Mouse (Mus musculus) neural tube, embryonic 14.5 days (tissue): Measurements from ENCODE around the gene Nhs. TPM values are rescaled to one million over a fixed set of nuclear protein-coding genes. Genes with fewer than 3 reads are reported as not detected.

ENCODE experiments used
- ATAC-seq: fragments of 200-750 bp; cut with Nextera tagmentation; 2 replicates; pipeline ENCODE4 v1.8.0; 2017; ENCODE audit warnings: low read depth, mild to moderate bottlenecking, moderate TSS enrichment, moderate library complexity
- H3K27ac ChIP-seq: fragments of 300-500 bp; sonication (generic); 2 replicates; pipeline ENCODE4 v1.5.1; 2014; ENCODE audit warnings: low read depth, mild to moderate bottlenecking, control low read depth, low read length, moderate library complexity, mixed read lengths
- H3K27me3 ChIP-seq: fragments of 300-500 bp; sonication (generic); 2 replicates; pipeline ENCODE4 v1.6.1; 2014; ENCODE audit warnings: low read length; ENCODE audit not compliant: control insufficient read depth, insufficient read depth
- H3K36me3 ChIP-seq: fragments of 300-500 bp; sonication (generic); 2 replicates; pipeline ENCODE4 v1.6.1; 2014; ENCODE audit warnings: low read length, mixed read lengths; ENCODE audit not compliant: control insufficient read depth, insufficient read depth
- H3K4me1 ChIP-seq: fragments of 300-500 bp; sonication (generic); 2 replicates; pipeline ENCODE4 v1.6.1; 2014; ENCODE audit warnings: low read length; ENCODE audit not compliant: control insufficient read depth, insufficient read depth
- H3K4me2 ChIP-seq: fragments of 300-500 bp; sonication (generic); 2 replicates; pipeline ENCODE4 v1.6.1; 2014; ENCODE audit warnings: mild to moderate bottlenecking, low read depth, low read length, control low read depth
- H3K4me3 ChIP-seq: fragments of 300-500 bp; sonication (generic); 2 replicates; pipeline ENCODE4 v1.5.1; 2014; ENCODE audit warnings: low read depth, low read length, control low read depth, mixed read lengths
- H3K9ac ChIP-seq: fragments of 300-500 bp; sonication (generic); replicated peaks from 2 replicates; pipeline ENCODE4 v1.6.1; 2014; ENCODE audit warnings: low read depth, mild to moderate bottlenecking, control low read depth, low read length, mixed read lengths
- H3K9me3 ChIP-seq: fragments of 300-500 bp; sonication (generic); 2 replicates; pipeline ENCODE4 v1.6.1; 2016; ENCODE audit warnings: low read length; ENCODE audit not compliant: control insufficient read depth
- WGBS: fragments of 180-500 bp; shearing (Covaris S2); extraction: QIAGEN DNeasy Blood & Tissue Kit; methylation state at CpG from one replicate; pipeline ENCODE4 v1.1.7; 2014; 5-methylcytosine and 5-hydroxymethylcytosine counted together
- polyA plus RNA-seq: library from polyadenylated mRNA; unstranded; fragments of >200 nt; fragmentation: Nextera tagmentation; extraction: Ambion mirVana; gene quantifications from 2 replicates; pipeline ENCODE4 v1.2.1, GENCODE M21; 2014

The Nhs gene
- polyA plus RNA-seq, 1 experiment from 2014 or later = 5.1 TPM

DNA sequence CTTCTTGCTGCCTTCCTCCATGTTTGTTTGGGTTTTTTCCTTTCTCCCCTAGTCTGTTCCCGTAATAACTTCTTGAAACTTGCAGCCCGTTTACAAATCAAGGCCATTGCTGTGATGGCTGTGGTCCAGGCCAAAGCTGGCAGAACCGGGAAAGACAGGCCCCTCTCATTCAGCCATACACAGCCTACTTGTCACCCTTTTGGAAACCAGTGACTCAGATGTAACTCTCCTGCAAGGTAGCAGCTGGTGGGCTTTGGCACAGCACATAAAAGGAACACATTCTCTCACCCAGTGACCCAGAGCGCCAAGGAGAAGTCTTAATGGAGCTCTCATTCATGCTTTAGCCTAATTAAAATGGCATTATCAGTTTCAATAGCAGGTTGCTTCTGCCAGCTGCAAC, 72.2 kb downstream of the Nhs start:
- 47% methylated on average over 4 of the region's 4 CpGs for WGBS
- H3K27me3 ChIP-seq = no peaks in the 10 kb centered on the region

DNA sequence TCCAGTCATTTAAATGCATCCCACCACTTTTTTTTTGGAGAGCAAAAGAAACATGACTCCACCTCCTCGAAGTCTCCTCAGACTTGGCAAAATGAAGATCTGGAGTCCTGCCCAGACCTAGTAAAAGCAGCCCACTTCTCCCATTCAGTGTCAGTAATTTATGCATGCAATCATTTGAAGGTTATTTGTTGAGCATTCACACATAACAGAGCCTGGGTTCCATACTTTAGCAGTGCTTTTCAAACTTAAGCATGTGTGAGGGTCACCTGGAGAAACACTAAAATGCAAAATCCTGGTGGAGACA, 73.7 kb downstream of the Nhs start:
- Histone ChIP-seq H3K4me1 (no peaks in the 10 kb centered on the region), H3K4me2 (no peak overlapping the region), H3K36me3 (no peaks in the 10 kb centered on the region), H3K9me3 (no peaks in the 10 kb centered on the region), H3K27me3 (no peaks in the 10 kb centered on the region), H3K4me3 (no peak overlapping the region), H3K27ac (no peak overlapping the region), H3K9ac (no peak overlapping the region)
- no peak; the same call in 1 of the 2 replicates for ATAC-seq
- 52% methylated on average over 1 of the region's 1 CpGs for WGBS

More for the DNA sequence above, 72.2 kb downstream of the Nhs start:
- Histone ChIP-seq H3K9me3 (no peaks in the 10 kb centered on the region), H3K4me3 (no peak overlapping the region), H3K27ac (no peak overlapping the region), H3K36me3 (no peaks in the 10 kb centered on the region), H3K9ac (no peak overlapping the region), H3K4me1 (no peaks in the 10 kb centered on the region), H3K4me2 (no peak overlapping the region)
- ATAC-seq = peak; percentile 84; the same call in 1 of the 2 replicates

- H3K4me3 ChIP-seq = no peak overlapping the region
- 87% methylated on average over 4 of the region's 4 CpGs for WGBS
- H3K4me1 ChIP-seq = no peaks in the 10 kb centered on the region
- ATAC-seq = no peak; the same call in 1 of the 2 replicates
- no peak overlapping the region for H3K27ac ChIP-seq
- no peak overlapping the region for H3K4me2 ChIP-seq
- H3K9ac ChIP-seq = no peak overlapping the region
- H3K27me3 ChIP-seq = no peaks in the 10 kb centered on the region
- H3K9me3 ChIP-seq = no peaks in the 10 kb centered on the region
- no peaks in the 10 kb centered on the region for H3K36me3 ChIP-seq
Measured at GRCm38 (mm10) chrX:162085062-162085896, 74.3 kb downstream of the Nhs start.

- H3K9me3 ChIP-seq = no peaks in the 10 kb centered on the region
Measured at GRCm38 (mm10) chrX:162063164-162063563, 96.4 kb downstream of the Nhs start.

GRCm38 (mm10) chrX:162055635-162056034, 103.9 kb downstream of the Nhs start:
- Histone ChIP-seq H3K36me3 (no peaks in the 10 kb centered on the region), H3K27me3 (no peaks in the 10 kb centered on the region), H3K9me3 (no peaks in the 10 kb centered on the region), H3K9ac (no peak overlapping the region), H3K4me1 (no peaks in the 10 kb centered on the region), H3K4me3 (no peak overlapping the region), H3K27ac (no peak overlapping the region), H3K4me2 (no peak overlapping the region)
- ATAC-seq = no peak
- 81% methylated on average over 2 of the region's 2 CpGs for WGBS

More at GRCm38 (mm10) chrX:162063164-162063563, 96.4 kb downstream of the Nhs start:
- 50% methylated on average over 2 of the region's 2 CpGs for WGBS
- H3K36me3 ChIP-seq = no peaks in the 10 kb centered on the region
- H3K4me1 ChIP-seq = no peaks in the 10 kb centered on the region
- H3K27me3 ChIP-seq = no peaks in the 10 kb centered on the region
- H3K9ac ChIP-seq = no peak overlapping the region
- H3K27ac ChIP-seq = no peak overlapping the region
- H3K4me2 ChIP-seq = no peak overlapping the region
- no peak for ATAC-seq
- H3K4me3 ChIP-seq = no peak overlapping the region

DNA sequence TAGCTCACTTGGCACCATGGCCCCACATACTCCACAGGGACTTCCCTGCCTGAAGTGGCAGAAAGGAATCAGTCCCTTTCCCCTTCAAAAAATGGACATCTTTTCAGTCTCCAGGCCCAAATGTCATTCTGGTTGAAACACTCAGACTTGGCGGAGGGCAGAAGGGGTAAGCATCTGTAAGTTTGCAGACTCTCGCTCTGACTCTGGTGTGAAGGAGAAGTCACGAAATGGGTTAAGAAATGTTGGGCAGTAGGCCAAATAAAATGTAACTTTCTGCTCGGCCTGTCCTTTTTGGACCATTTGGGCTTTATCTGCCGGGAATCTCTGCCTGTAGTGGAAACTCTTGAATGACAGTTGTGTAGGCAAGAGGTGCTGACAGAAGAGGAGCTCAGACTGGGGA, 106.0 kb downstream of the Nhs start:
- H3K27me3 ChIP-seq = 0 out of 2 replicates have a peak, but pooled peaks cover 2% of the 10 kb centered on the region
- WGBS = 75% methylated on average over 5 of the region's 5 CpGs

GRCm38 (mm10) chrX:162052534-162052933, 107.0 kb downstream of the Nhs start:
- Histone ChIP-seq H3K4me2 (no peak overlapping the region), H3K9me3 (no peaks in the 10 kb centered on the region), H3K36me3 (no peaks in the 10 kb centered on the region), H3K27ac (no peak overlapping the region), H3K4me3 (no peak overlapping the region), H3K27me3 (0 out of 2 replicates have a peak, but pooled peaks cover 2% of the 10 kb centered on the region), H3K4me1 (no peaks in the 10 kb centered on the region), H3K9ac (no peak overlapping the region)
- ATAC-seq = no peak
- WGBS = 75% methylated on average over 1 of the region's 1 CpGs

More for the DNA sequence above, 106.0 kb downstream of the Nhs start:
- Histone ChIP-seq H3K4me1 (no peaks in the 10 kb centered on the region), H3K4me2 (no peak overlapping the region), H3K36me3 (no peaks in the 10 kb centered on the region), H3K9ac (no peak overlapping the region), H3K4me3 (no peak overlapping the region), H3K9me3 (no peaks in the 10 kb centered on the region), H3K27ac (no peak overlapping the region)
- ATAC-seq = no peak

DNA sequence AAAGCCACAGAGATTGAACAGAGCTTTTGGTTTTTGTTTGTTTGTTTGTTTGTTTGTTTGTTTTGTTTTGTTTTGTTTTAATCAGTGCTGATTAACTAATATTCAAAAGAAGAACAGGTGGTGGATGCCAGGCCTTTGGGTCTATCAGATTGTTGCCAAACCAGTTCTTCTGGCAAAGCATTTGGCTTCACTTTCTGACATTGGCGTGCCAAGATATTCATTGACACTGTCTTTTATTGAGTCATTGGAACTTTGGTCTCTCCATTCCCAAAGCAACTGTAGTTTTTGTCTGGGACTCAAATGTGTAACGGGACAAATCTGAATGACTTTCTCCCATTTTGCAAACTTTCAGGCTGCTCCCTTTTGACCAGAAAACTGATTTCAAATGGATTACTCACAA, 109.9 kb downstream of the Nhs start:
- Histone ChIP-seq H3K9ac (no peak overlapping the region), H3K4me2 (no peak overlapping the region), H3K27ac (no peak overlapping the region), H3K4me3 (no peak overlapping the region), H3K27me3 (0 out of 2 replicates have a peak, but pooled peaks cover 2% of the 10 kb centered on the region), H3K36me3 (no peaks in the 10 kb centered on the region), H3K4me1 (no peaks in the 10 kb centered on the region), H3K9me3 (no peaks in the 10 kb centered on the region)
- no peak for ATAC-seq
- 82% methylated on average over 2 of the region's 2 CpGs for whole genome bisulfite sequencing

- Histone ChIP-seq H3K9ac (no peak overlapping the region), H3K4me2 (no peak overlapping the region), H3K9me3 (no peaks in the 10 kb centered on the region), H3K4me1 (no peaks in the 10 kb centered on the region), H3K4me3 (no peak overlapping the region), H3K36me3 (no peaks in the 10 kb centered on the region), H3K27ac (no peak overlapping the region), H3K27me3 (0 out of 2 replicates have a peak, but pooled peaks cover 2% of the 10 kb centered on the region)
- 95% methylated on average over 2 of the region's 2 CpGs for WGBS
- ATAC-seq = no peak
Measured at GRCm38 (mm10) chrX:162045527-162045926, 114.0 kb downstream of the Nhs start.
